Mouse (Mus musculus) midbrain, embryonic 10.5 days (tissue): Measurements from ENCODE around the gene Cipc. TPM values are rescaled to one million over a fixed set of nuclear protein-coding genes. Genes with fewer than 3 reads are reported as not detected.

Source experiments
- DNase-seq: peaks from one replicate; pipeline ENCODE4 v3.0.0-alpha.2; 2017; ENCODE audit warnings: low spot score
- H3K27ac ChIP-seq: fragments of 300-500 bp; sonication (generic); replicated peaks from 2 replicates; pipeline ENCODE4 v1.5.1; 2016; ENCODE audit warnings: mild to moderate bottlenecking
- H3K27me3 ChIP-seq: fragments of 300-500 bp; sonication (generic); 2 replicates; pipeline ENCODE4 v1.6.1; 2016; ENCODE audit warnings: low read depth, mild to moderate bottlenecking; ENCODE audit not compliant: poor library complexity, severe bottlenecking
- H3K36me3 ChIP-seq: fragments of 300-500 bp; sonication (generic); 2 replicates; pipeline ENCODE4 v1.6.1; 2016; ENCODE audit warnings: mild to moderate bottlenecking, moderate library complexity
- H3K4me1 ChIP-seq: fragments of 300-500 bp; sonication (generic); 2 replicates; pipeline ENCODE4 v1.6.1; 2016
- H3K4me3 ChIP-seq: fragments of 300-500 bp; sonication (generic); 2 replicates; pipeline ENCODE4 v1.5.1; 2016; ENCODE audit warnings: mild to moderate bottlenecking, moderate library complexity
- H3K9me3 ChIP-seq: fragments of 300-500 bp; sonication (generic); replicated peaks from 2 replicates; pipeline ENCODE4 v1.6.1; 2016; ENCODE audit warnings: mild to moderate bottlenecking
- WGBS: fragments of 180-500 bp; shearing (Covaris S2); methylation state at CpG from one replicate; pipeline ENCODE4 v1.1.7; 2016; 5-methylcytosine and 5-hydroxymethylcytosine counted together
- polyA plus RNA-seq: library from polyadenylated mRNA; unstranded; fragments of >200 nt; fragmentation: Nextera tagmentation; extraction: Ambion mirVana; gene quantifications from 2 replicates; pipeline ENCODE4 v1.2.1, GENCODE M21; 2016

Cipc gene
- polyA plus RNA-seq, 1 experiment from 2014 or later: 33.2 TPM

GRCm38 (mm10) chr12:87004596-87004995, 57.8 kb downstream of the Cipc start:
- Histone ChIP-seq H3K4me3 (no peak overlapping the region), H3K36me3 (no peaks in the 10 kb centered on the region), H3K4me1 (peaks cover 24% of the 10 kb centered on the region), H3K27me3 (no peaks in the 10 kb centered on the region), H3K27ac (no peak overlapping the region), H3K9me3 (no peaks in the 10 kb centered on the region)
- WGBS: 87% methylated on average over 4 of the region's 4 CpGs
- no peak for DNase-seq

Other genes starting within 250 kb of the Cipc start
- 14.4 and 16.0 TPM in 2 replicates for gene Angel1, start 220.6 kb upstream of the Cipc start, polyA plus RNA-seq
- not detected in 2 replicates for gene Lrrc74a, start 212.7 kb upstream of the Cipc start, polyA plus RNA-seq
- gene Irf2bpl, start 62.2 kb upstream of the Cipc start, polyA plus RNA-seq: 28.6 and 39.6 TPM in 2 replicates
- 0.15 and 0.24 TPM in 2 replicates for gene Zdhhc22, start 43.4 kb downstream of the Cipc start, polyA plus RNA-seq
- 0.14 and 0.75 TPM in 2 replicates for gene Tmem63c, start 74.3 kb downstream of the Cipc start, polyA plus RNA-seq
- 0.32 and 0.62 TPM in 2 replicates for gene Ngb, start 155.5 kb downstream of the Cipc start, polyA plus RNA-seq
- gene Gstz1, start 200.1 kb downstream of the Cipc start, polyA plus RNA-seq: 33.0 and 34.3 TPM in 2 replicates
- 16.5 and 17.7 TPM in 2 replicates for gene Pomt2, start 200.9 kb downstream of the Cipc start, polyA plus RNA-seq